Mouse (Mus musculus) adrenal gland, postnatal 10 days (tissue): ENCODE measurements at regions not wholly inside any gene's neighbourhood (a gene's known extent, or its start where the extent isn't known, plus 50 kb on each side); places are given as distances from the start of the nearest gene placed in this dataset.

Source experiments
- DNase-seq: peaks from one replicate; pipeline ENCODE4 v3.0.0; 2021; ENCODE audit warnings: mixed read lengths

GRCm38 (mm10) chr2:160584568-160584967 lies 61.1 kb upstream of the Top1 start:
- DNase-seq = no peak

GRCm38 (mm10) chr2:160587015-160587835 lies 58.5 kb upstream of the Top1 start:
- DNase-seq = no peak

GRCm38 (mm10) chr2:160588401-160588800 lies 57.3 kb upstream of the Top1 start:
- no peak for DNase-seq

- DNase-seq = peak; percentile 9
These were observed 55.3 kb upstream of the Top1 start for GRCm38 (mm10) chr2:160590209-160590910.

GRCm38 (mm10) chr2:160591446-160592180 lies 54.1 kb upstream of the Top1 start:
- no peak for DNase-seq

GRCm38 (mm10) chr2:160593035-160593434 lies 52.7 kb upstream of the Top1 start:
- DNase-seq = peak; percentile 86
